26 mouse cellular contexts compared by ENCODE assay signal in the genomic region with DNA sequence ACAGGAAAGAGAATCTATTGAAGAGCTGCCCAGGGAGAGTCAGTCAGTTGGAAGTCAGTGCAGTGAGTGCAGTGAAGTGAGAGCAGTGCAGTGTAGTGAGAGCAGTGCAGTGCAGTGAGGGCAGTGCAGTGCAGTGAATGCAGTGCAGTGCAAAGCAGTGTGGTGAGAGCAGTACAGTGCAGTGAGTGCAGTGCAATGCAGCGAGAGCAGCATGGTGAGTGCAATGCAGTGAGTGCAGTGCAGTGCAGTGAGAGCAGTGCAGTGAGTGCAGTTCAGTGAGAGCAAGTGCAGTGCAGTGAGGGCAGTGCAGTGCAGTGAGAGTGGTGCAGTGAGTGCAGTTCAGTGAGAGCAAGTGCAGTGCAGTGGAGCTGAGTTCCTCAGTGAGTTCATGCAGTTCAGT.
"Had no signal": no experiment of that assay in that cellular context is flagged by ENCODE, and none has a peak within 500 bp of the region (broad histone marks: within the 10 kb centered on the region; RNA-seq: fewer than 3 reads in every experiment).

No protein-coding gene starts in this region.

- H3K36me3 ChIP-seq: embryonic facial prominence, embryonic 10.5 days; embryonic facial prominence, embryonic 12.5 days; embryonic facial prominence, embryonic 13.5 days; embryonic facial prominence, embryonic 15.5 days; forebrain, embryonic 10.5 days; forebrain, embryonic 12.5 days; forebrain, embryonic 15.5 days had no signal

- ATAC-seq: forebrain, embryonic 13.5 days; forebrain, embryonic 14.5 days; forebrain, embryonic 15.5 days; forebrain, embryonic 16.5 days; forebrain, postnatal 0 days had no signal

- H3K9ac ChIP-seq: embryonic facial prominence, embryonic 12.5 days; embryonic facial prominence, embryonic 13.5 days; embryonic facial prominence, embryonic 15.5 days; forebrain, embryonic 12.5 days; forebrain, embryonic 13.5 days; forebrain, embryonic 15.5 days; forebrain, postnatal 0 days had no signal

- H3K27ac ChIP-seq: embryonic facial prominence, embryonic 10.5 days; embryonic facial prominence, embryonic 12.5 days; embryonic facial prominence, embryonic 13.5 days; embryonic facial prominence, embryonic 15.5 days; forebrain, embryonic 10.5 days; forebrain, embryonic 12.5 days; forebrain, embryonic 13.5 days; forebrain, embryonic 15.5 days; gastrocnemius, adult 2 months; heart, adult 2 months had no signal

- H3K9me3 ChIP-seq: embryonic facial prominence, embryonic 15.5 days had no signal

- H3K4me1 ChIP-seq: embryonic facial prominence, embryonic 10.5 days; embryonic facial prominence, embryonic 12.5 days; embryonic facial prominence, embryonic 13.5 days; embryonic facial prominence, embryonic 15.5 days; forebrain, embryonic 10.5 days; forebrain, embryonic 12.5 days; forebrain, embryonic 13.5 days; forebrain, embryonic 15.5 days had no signal

- H3K4me3 ChIP-seq: embryonic facial prominence, embryonic 10.5 days; embryonic facial prominence, embryonic 12.5 days; embryonic facial prominence, embryonic 13.5 days; embryonic facial prominence, embryonic 15.5 days; erythroblast, embryonic 14.5 days; forebrain, embryonic 10.5 days; forebrain, embryonic 12.5 days; forebrain, embryonic 13.5 days; forebrain, embryonic 15.5 days; gastrocnemius, adult 2 months; heart, adult 2 months had no signal

- DNase-seq: cerebellum, adult 9-10 months; cerebellum, adult 9-11 months; cerebellum, postnatal 10 days; cerebellum, postnatal 14 days; cerebellum, postnatal 25 days; cerebellum, postnatal 36 days; embryo, embryonic 11 days; forebrain, postnatal 0 days; gastrocnemius, adult 2 months; gastrocnemius, postnatal 10 days; gastrocnemius, postnatal 14 days; gastrocnemius, postnatal 25 days; gastrocnemius, postnatal 36 days; heart, adult 11 months; heart, adult 2 months had no signal

- H3K27me3 ChIP-seq: embryonic facial prominence, embryonic 12.5 days; embryonic facial prominence, embryonic 13.5 days; embryonic facial prominence, embryonic 15.5 days; forebrain, embryonic 12.5 days; forebrain, embryonic 13.5 days; forebrain, embryonic 15.5 days had no signal
